Mouse (Mus musculus) ES-Bruce4 (cell line): ENCODE measurements at regions not wholly inside any gene's neighbourhood (a gene's known extent, or its start where the extent isn't known, plus 50 kb on each side); places are given as distances from the start of the nearest gene placed in this dataset.

Experiments used
- H3K27ac ChIP-seq: 2 replicates; pipeline ENCODE4 v1.5.1; 2012; ENCODE audit warnings: low read length, inconsistent platforms; ENCODE audit not compliant: insufficient read depth
- H3K27me3 ChIP-seq: 2 replicates; pipeline ENCODE4 v1.6.1; 2012; ENCODE audit warnings: mild to moderate bottlenecking, low read length, inconsistent platforms; ENCODE audit not compliant: control insufficient read depth, poor library complexity, insufficient read depth, severe bottlenecking
- H3K36me3 ChIP-seq: 2 replicates; pipeline ENCODE4 v1.6.1; 2012; ENCODE audit warnings: inconsistent platforms, mild to moderate bottlenecking, low read length, moderate library complexity; ENCODE audit not compliant: control insufficient read depth, poor library complexity, insufficient read depth, severe bottlenecking
- H3K4me1 ChIP-seq: one replicate; pipeline ENCODE4 v1.8.1; 2011; ENCODE audit warnings: low read length; ENCODE audit not compliant: control insufficient read depth, insufficient read depth
- H3K4me3 ChIP-seq: 2 replicates; pipeline ENCODE4 v1.5.1; 2011; ENCODE audit warnings: low read depth, mild to moderate bottlenecking, low read length
- H3K9ac ChIP-seq: 2 replicates; pipeline ENCODE4 v1.6.1; 2012; ENCODE audit warnings: low read depth, mild to moderate bottlenecking, inconsistent platforms; ENCODE audit not compliant: poor library complexity, severe bottlenecking
- H3K9me3 ChIP-seq: replicated peaks from 2 replicates; pipeline ENCODE4 v1.6.1; 2012; ENCODE audit warnings: mild to moderate bottlenecking, low read length, inconsistent platforms; ENCODE audit not compliant: control insufficient read depth, poor library complexity, insufficient read depth, severe bottlenecking
- CTCF ChIP-seq: IDR thresholded peaks from one replicate; pipeline ENCODE4 v1.8.1; 2011; ENCODE audit warnings: low read depth, low read length
- EP300 ChIP-seq: IDR thresholded peaks from 2 replicates; pipeline ENCODE4 v1.6.1; 2011; ENCODE audit warnings: low read depth, low read length; ENCODE audit not compliant: insufficient read depth
- POLR2A ChIP-seq: IDR thresholded peaks from one replicate; pipeline ENCODE4 v1.8.1; 2011; ENCODE audit warnings: low read length; ENCODE audit not compliant: insufficient read depth

- Histone ChIP-seq H3K27me3 (no peaks in the 10 kb centered on the region), H3K4me1 (no peaks in the 10 kb centered on the region), H3K9ac (no peak overlapping the region), H3K36me3 (no peaks in the 10 kb centered on the region), H3K27ac (no peak overlapping the region), H3K4me3 (no peak overlapping the region), H3K9me3 (no peaks in the 10 kb centered on the region)
- TF ChIP-seq CTCF, result no peak
- no peak for TF ChIP-seq POLR2A
- TF ChIP-seq EP300, result no peak
Measured at GRCm38 (mm10) chr10:118545966-118546365, 105.1 kb downstream of the Ifng start.

- Histone ChIP-seq H3K4me1 (no peaks in the 10 kb centered on the region), H3K9me3 (no peaks in the 10 kb centered on the region)
- TF ChIP-seq EP300 (no peak), CTCF (no peak), POLR2A (no peak)
Measured at GRCm38 (mm10) chr10:118550201-118550600, 109.4 kb downstream of the Ifng start.

GRCm38 (mm10) chr10:118558848-118559247 lies 118.0 kb downstream of the Ifng start:
- H3K36me3 ChIP-seq, result no peaks in the 10 kb centered on the region
- no peaks in the 10 kb centered on the region for H3K27me3 ChIP-seq
- TF ChIP-seq EP300, result no peak
- no peak for TF ChIP-seq POLR2A
- no peak for TF ChIP-seq CTCF
- H3K27ac ChIP-seq, result no peak overlapping the region
- no peaks in the 10 kb centered on the region for H3K4me1 ChIP-seq
- H3K9me3 ChIP-seq, result no peaks in the 10 kb centered on the region
- H3K9ac ChIP-seq, result no peak overlapping the region
- H3K4me3 ChIP-seq, result no peak overlapping the region

More at GRCm38 (mm10) chr10:118550201-118550600, 109.4 kb downstream of the Ifng start:
- Histone ChIP-seq H3K4me3 (no peak overlapping the region), H3K9ac (no peak overlapping the region), H3K27me3 (no peaks in the 10 kb centered on the region), H3K36me3 (no peaks in the 10 kb centered on the region), H3K27ac (no peak overlapping the region)

DNA sequence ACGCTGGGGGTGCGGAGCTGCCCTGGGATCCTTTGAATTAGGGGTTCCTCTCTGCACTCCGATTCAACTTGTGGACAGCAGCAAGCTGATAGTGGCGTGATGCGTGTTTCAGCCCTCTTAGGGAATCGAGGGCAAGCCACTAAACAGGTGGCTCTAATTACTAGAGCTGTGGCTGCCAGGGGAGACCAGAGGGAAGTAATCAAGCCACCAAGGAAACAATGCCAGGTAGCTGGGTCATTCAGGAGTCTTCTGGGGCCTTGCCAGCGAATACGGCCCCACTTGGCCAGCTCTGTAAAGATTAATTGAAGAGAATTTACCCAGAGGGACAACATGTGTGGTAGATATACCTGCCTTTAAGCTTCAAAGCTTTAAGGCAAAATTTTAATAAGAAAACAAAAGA lies 123.2 kb downstream of the Ifng start:
- no peaks in the 10 kb centered on the region for H3K36me3 ChIP-seq
- no peak for TF ChIP-seq EP300
- no peak for TF ChIP-seq CTCF
- no peak for TF ChIP-seq POLR2A
- no peak overlapping the region for H3K27ac ChIP-seq
- no peak overlapping the region for H3K4me3 ChIP-seq
- H3K9me3 ChIP-seq, result no peaks in the 10 kb centered on the region
- H3K4me1 ChIP-seq, result no peaks in the 10 kb centered on the region
- no peaks in the 10 kb centered on the region for H3K27me3 ChIP-seq
- H3K9ac ChIP-seq, result no peak overlapping the region

- no peaks in the 10 kb centered on the region for H3K36me3 ChIP-seq
- no peak overlapping the region for H3K4me3 ChIP-seq
- no peak overlapping the region for H3K9ac ChIP-seq
- no peak overlapping the region for H3K27ac ChIP-seq
- TF ChIP-seq EP300 (no peak), CTCF (no peak), POLR2A (no peak)
- H3K4me1 ChIP-seq, result no peaks in the 10 kb centered on the region
- no peaks in the 10 kb centered on the region for H3K27me3 ChIP-seq
- H3K9me3 ChIP-seq, result no peaks in the 10 kb centered on the region
Measured at GRCm38 (mm10) chr10:118564528-118565268, 123.9 kb downstream of the Ifng start.

DNA sequence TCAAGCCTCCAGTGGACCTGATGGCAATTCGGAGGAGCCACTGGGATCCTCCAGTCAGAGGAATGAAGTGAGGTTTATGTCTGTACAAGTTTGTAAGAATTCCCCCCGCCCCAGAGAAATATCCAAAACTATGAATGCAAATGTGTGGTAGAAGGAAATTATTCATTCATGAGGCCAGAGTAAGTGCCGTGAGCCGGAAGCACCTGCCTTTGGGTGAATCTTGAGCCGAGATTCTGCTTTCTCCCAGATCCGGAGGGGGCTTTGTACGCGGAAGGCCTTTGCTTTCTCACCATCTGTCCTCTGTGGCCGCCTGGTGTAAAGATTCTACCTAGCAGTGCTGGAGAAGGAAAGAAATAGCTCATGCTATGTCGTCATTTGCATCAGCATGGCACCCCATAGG lies 127.8 kb downstream of the Ifng start:
- Histone ChIP-seq H3K9me3 (no peaks in the 10 kb centered on the region), H3K4me3 (no peak overlapping the region)

More for the DNA sequence above, 127.8 kb downstream of the Ifng start:
- Histone ChIP-seq H3K4me1 (no peaks in the 10 kb centered on the region), H3K27me3 (no peaks in the 10 kb centered on the region), H3K27ac (no peak overlapping the region), H3K9ac (no peak overlapping the region), H3K36me3 (no peaks in the 10 kb centered on the region)
- TF ChIP-seq CTCF, result no peak
- TF ChIP-seq POLR2A, result no peak
- no peak for TF ChIP-seq EP300
